Mouse (Mus musculus): Measurements from ENCODE around the gene N4bp2. TPM values are rescaled to one million over a fixed set of nuclear protein-coding genes. Genes with fewer than 3 reads are reported as not detected.
"Not testable (repeated sequence)": the region's sequence is repeated elsewhere in the genome, so short reads cannot be mapped to it uniquely, and the experiment has no call there.

Gene N4bp2
- total and polyA plus RNA-seq, 3 experiments = 32.1 to 182 (median 96.7) TPM

DNA sequence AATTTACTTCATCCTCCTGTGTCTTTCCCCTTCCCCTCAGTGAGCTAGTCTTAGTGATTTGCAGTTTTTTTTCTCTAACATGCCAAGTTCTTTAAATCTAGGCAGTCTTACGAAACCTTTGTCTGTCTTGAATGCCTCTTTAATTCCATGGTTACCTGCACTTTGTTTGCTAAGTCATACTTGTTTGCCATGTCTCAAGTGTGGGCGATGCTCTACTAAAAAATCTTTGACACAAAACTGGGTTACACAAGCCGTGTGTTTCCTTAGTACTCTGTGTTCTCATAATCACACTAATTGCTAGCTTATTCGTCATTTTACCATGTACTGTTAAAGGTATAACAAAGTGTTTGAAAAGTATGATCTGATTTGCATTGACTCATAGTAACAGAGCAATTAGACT lies 7.2 kb downstream of the N4bp2 start:
- Histone ChIP-seq H3K9me3 (replicated peaks) (no peaks in the 10 kb centered on the region), H3K4me3 (ENCODE audit: low read depth, low read length) (no peak overlapping the region), H3K27me3 (ENCODE audit: insufficient read depth, low read length) (no peaks in the 10 kb centered on the region), H3K4me1 (ENCODE audit: insufficient read depth, low read depth, low read length) (peaks cover 42% of the 10 kb centered on the region), H3K36me3 (replicated peaks) (peaks cover 68% of the 10 kb centered on the region)
- DNase-seq (ENCODE audit: low spot score) (no peak), ATAC-seq (ENCODE audit: extremely low read depth, insufficient number of reproducible peaks, low FRiP score, poor library complexity, severe bottlenecking) (no peak)
- TF ChIP-seq TAL1 (conservative IDR thresholded peaks at IDR 0.05; ENCODE audit: low read depth, low read length) = no peak
- no peak for TF ChIP-seq GATA1 (IDR thresholded peaks at IDR 0.05; ENCODE audit: borderline replicate concordance, low read length)
- TF ChIP-seq POLR2AphosphoS5 (IDR thresholded peaks at IDR 0.05; ENCODE audit: insufficient replicate concordance, low read depth, low read length) = no peak
- no peak for TF ChIP-seq CTCF (IDR thresholded peaks at IDR 0.05; ENCODE audit: low read depth, low read length)
- TF ChIP-seq GATA2 (IDR thresholded peaks at IDR 0.05; ENCODE audit: borderline replicate concordance, low read depth, low read length) = no peak

DNA sequence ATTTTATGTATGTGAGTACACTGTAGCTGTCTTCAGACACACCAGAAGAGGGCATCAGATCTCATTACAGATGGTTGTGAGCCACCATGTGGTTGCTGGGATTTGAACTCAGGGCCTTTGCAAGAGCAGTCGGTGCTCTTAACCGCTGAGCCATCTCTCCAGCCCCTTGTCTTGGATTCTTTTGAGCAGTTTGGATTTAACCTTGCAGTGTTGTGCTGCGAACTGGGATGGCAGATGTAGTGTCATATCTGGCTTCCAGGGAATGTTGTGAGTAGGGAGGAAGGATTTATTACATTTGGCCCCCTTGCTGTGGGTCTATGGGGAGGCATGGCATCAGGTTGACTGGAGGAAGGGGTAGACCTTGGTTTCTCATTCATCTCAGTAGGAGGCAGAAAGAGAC lies 10.6 kb downstream of the N4bp2 start:
- H3K9me3 ChIP-seq (replicated peaks); ATAC-seq (ENCODE audit: extremely low read depth, insufficient number of reproducible peaks, low FRiP score, poor library complexity, severe bottlenecking): not testable (repeated sequence)

DNA sequence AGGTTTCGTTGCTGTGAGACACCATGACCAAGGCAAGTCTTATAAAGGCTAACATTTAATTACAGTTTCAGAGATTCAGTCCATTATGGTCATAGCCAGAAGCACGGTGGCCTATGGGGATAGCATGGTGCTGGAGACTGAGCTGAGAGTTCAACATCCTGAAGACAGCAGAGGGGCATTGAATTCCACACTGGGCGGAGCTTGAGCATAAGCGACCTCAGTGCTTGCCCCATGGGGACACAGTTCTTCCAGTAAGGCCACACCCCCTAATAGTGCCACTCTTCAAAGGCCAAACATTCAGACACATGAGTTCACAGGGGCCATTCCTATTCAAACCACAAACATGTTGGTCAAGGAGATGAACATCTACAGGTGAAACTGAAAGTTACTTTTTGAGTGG lies 12.8 kb downstream of the N4bp2 start:
- peaks cover 19% of the 10 kb centered on the region for H3K4me1 ChIP-seq (ENCODE audit: insufficient read depth, low read depth, low read length)
- no peak for ATAC-seq (ENCODE audit: extremely low read depth, insufficient number of reproducible peaks, low FRiP score, poor library complexity, severe bottlenecking)
- DNase-seq (ENCODE audit: low spot score) = no peak
- H3K27me3 ChIP-seq (ENCODE audit: insufficient read depth, low read length) = no peaks in the 10 kb centered on the region
- TF ChIP-seq TAL1 (conservative IDR thresholded peaks at IDR 0.05; ENCODE audit: low read depth, low read length) = no peak
- no peak for TF ChIP-seq CTCF (IDR thresholded peaks at IDR 0.05; ENCODE audit: low read depth, low read length)
- TF ChIP-seq POLR2AphosphoS5 (IDR thresholded peaks at IDR 0.05; ENCODE audit: insufficient replicate concordance, low read depth, low read length) = no peak
- no peak for TF ChIP-seq GATA2 (IDR thresholded peaks at IDR 0.05; ENCODE audit: borderline replicate concordance, low read depth, low read length)
- peaks cover 78% of the 10 kb centered on the region for H3K36me3 ChIP-seq (replicated peaks)
- H3K4me3 ChIP-seq (ENCODE audit: low read depth, low read length) = no peak overlapping the region
- H3K9me3 ChIP-seq (replicated peaks) = no peaks in the 10 kb centered on the region

More for the DNA sequence above, 10.6 kb downstream of the N4bp2 start:
- not testable (repeated sequence) for H3K27me3 ChIP-seq (ENCODE audit: insufficient read depth, low read length); DNase-seq (ENCODE audit: low spot score); H3K4me3 ChIP-seq (ENCODE audit: low read depth, low read length)
- Histone ChIP-seq H3K4me1 (ENCODE audit: insufficient read depth, low read depth, low read length) (peaks cover 32% of the 10 kb centered on the region; the same call in 1 of the 2 replicates), H3K36me3 (replicated peaks) (peaks cover 76% of the 10 kb centered on the region)

DNA sequence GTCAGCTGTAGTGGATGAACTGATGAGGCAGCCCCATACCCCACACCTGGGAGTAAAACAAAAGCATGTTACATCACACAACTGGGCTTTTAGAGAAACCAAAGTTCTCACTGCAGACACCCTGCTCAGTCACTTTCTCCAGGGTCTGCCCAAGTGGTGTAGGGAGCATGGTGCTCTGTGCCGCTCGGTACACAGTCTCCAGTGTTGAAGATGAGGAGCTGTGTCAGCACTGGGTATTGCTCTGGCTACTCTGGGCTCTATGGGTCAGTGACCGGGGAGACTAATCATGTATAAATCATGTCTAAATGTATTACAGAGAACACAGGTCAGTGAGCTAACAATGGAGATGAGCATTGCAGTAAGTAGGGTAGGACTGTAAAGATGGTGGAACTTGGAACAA lies 13.6 kb downstream of the N4bp2 start:
- Histone ChIP-seq H3K36me3 (replicated peaks) (peaks cover 80% of the 10 kb centered on the region), H3K4me3 (ENCODE audit: low read depth, low read length) (no peak overlapping the region), H3K9me3 (replicated peaks) (no peaks in the 10 kb centered on the region), H3K27me3 (ENCODE audit: insufficient read depth, low read length) (no peaks in the 10 kb centered on the region), H3K4me1 (ENCODE audit: insufficient read depth, low read depth, low read length) (peaks cover 16% of the 10 kb centered on the region)
- DNase-seq (ENCODE audit: low spot score) (no peak), ATAC-seq (ENCODE audit: extremely low read depth, insufficient number of reproducible peaks, low FRiP score, poor library complexity, severe bottlenecking) (no peak)
- TF ChIP-seq GATA2 (IDR thresholded peaks at IDR 0.05; ENCODE audit: borderline replicate concordance, low read depth, low read length) (no peak), POLR2AphosphoS5 (IDR thresholded peaks at IDR 0.05; ENCODE audit: insufficient replicate concordance, low read depth, low read length) (no peak), TAL1 (conservative IDR thresholded peaks at IDR 0.05; ENCODE audit: low read depth, low read length) (no peak), CTCF (IDR thresholded peaks at IDR 0.05; ENCODE audit: low read depth, low read length) (no peak), GATA1 (IDR thresholded peaks at IDR 0.05; ENCODE audit: borderline replicate concordance, low read length) (no peak)

DNA sequence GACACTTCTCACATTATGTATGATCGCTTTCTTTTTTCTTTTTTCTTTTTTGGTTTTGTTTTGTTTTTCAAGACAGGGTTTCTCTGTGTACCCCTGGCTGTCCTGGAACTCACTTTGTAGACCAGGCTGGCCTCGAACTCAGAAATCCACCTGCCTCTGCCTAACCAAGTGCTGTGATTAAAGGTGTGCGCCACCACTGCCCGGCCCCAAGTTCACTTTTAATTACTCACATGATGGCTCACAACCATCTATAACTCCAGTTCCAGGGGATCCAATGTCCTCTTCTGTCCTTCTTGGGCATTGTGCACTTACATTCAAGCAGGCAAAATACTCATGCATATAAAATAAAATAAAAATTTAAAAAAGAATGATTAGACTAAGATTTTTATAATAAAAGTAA lies 15.7 kb downstream of the N4bp2 start:
- H3K4me3 ChIP-seq (ENCODE audit: low read depth, low read length); DNase-seq (ENCODE audit: low spot score); ATAC-seq (ENCODE audit: extremely low read depth, insufficient number of reproducible peaks, low FRiP score, poor library complexity, severe bottlenecking); H3K9me3 ChIP-seq (replicated peaks); H3K27me3 ChIP-seq (ENCODE audit: insufficient read depth, low read length): not testable (repeated sequence)
- H3K4me1 ChIP-seq (ENCODE audit: insufficient read depth, low read depth, low read length) = peaks cover 13% of the 10 kb centered on the region
- peaks cover 82% of the 10 kb centered on the region for H3K36me3 ChIP-seq (replicated peaks)

DNA sequence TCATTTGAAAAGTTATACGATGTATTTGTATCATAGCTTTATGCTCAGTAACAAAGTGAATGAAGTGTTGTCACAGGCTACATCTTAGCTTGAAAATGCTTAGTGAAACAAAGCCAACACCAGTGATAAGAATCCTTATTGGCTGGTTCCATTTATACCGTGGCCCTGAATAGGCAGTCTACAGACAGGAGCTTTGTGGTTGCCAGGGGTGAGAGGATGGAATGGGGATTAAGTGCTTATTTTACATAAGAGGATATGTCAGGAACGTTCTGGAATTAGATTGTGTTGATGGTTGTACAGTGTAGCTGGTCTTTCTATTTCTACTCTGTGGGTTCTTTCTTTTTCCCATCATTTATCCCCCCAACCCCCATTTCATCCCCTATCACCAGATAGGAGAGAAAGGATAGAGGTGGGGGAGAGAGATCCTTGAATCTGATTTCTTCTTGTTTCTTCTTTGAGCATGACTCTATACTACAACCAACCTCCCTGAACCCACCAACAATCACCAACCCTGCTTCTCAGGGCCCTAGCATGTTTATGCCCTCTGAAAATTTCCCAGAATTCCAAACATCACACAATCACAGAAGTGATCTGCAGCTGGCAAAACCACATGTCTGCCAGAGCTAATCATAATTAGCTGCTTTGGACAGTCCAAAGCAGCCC lies 16.2 kb downstream of the N4bp2 start:
- H3K4me1 ChIP-seq (ENCODE audit: insufficient read depth, low read depth, low read length) = peaks cover 10% of the 10 kb centered on the region
- peaks cover 80% of the 10 kb centered on the region for H3K36me3 ChIP-seq (replicated peaks)
- DNase-seq (ENCODE audit: low spot score) (no peak), ATAC-seq (ENCODE audit: extremely low read depth, insufficient number of reproducible peaks, low FRiP score, poor library complexity, severe bottlenecking) (no peak)
- TF ChIP-seq TAL1 (conservative IDR thresholded peaks at IDR 0.05; ENCODE audit: low read depth, low read length) (no peak), POLR2AphosphoS5 (IDR thresholded peaks at IDR 0.05; ENCODE audit: insufficient replicate concordance, low read depth, low read length) (no peak), GATA2 (IDR thresholded peaks at IDR 0.05; ENCODE audit: borderline replicate concordance, low read depth, low read length) (no peak), CTCF (IDR thresholded peaks at IDR 0.05; ENCODE audit: low read depth, low read length) (no peak), GATA1 (IDR thresholded peaks at IDR 0.05; ENCODE audit: borderline replicate concordance, low read length) (no peak)
- no peaks in the 10 kb centered on the region for H3K27me3 ChIP-seq (ENCODE audit: insufficient read depth, low read length)
- H3K9me3 ChIP-seq (replicated peaks) = no peaks in the 10 kb centered on the region
- H3K4me3 ChIP-seq (ENCODE audit: low read depth, low read length) = no peak overlapping the region

DNA sequence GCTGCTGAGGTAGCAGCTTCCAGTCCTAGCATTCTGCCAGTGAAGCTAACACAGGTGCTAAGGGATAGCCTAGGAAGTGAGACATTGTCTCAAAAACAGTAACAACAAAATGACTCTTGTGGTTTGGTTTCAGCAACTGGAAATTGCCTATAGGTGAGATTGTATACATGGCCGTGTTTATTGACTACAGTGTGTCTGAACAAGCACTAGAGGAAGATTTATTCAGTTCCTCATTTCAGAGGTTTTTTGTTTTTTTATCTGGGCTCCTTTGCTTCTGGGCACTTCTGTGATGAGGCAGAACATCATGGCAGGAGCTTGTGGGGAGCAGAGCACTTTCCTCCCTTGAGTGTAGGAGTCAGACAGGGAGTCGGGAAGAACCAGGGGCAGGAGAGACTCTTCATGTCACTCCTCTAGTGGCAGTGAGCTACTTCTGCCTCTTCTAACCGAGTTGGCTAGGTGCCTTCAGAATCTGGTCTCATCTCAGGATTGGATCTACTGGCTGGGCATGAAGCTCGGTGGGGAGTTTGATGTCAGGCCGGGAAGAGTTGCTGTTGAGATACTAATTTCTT lies 17.9 kb downstream of the N4bp2 start:
- Histone ChIP-seq H3K4me1 (ENCODE audit: insufficient read depth, low read depth, low read length) (peaks cover 6% of the 10 kb centered on the region), H3K36me3 (replicated peaks) (peaks cover 78% of the 10 kb centered on the region), H3K9me3 (replicated peaks) (no peaks in the 10 kb centered on the region), H3K27me3 (ENCODE audit: insufficient read depth, low read length) (no peaks in the 10 kb centered on the region), H3K4me3 (ENCODE audit: low read depth, low read length) (no peak overlapping the region)
- DNase-seq (ENCODE audit: low spot score) = no peak
- no peak for ATAC-seq (ENCODE audit: extremely low read depth, insufficient number of reproducible peaks, low FRiP score, poor library complexity, severe bottlenecking)
- no peak for TF ChIP-seq GATA2 (IDR thresholded peaks at IDR 0.05; ENCODE audit: borderline replicate concordance, low read depth, low read length)
- TF ChIP-seq POLR2AphosphoS5 (IDR thresholded peaks at IDR 0.05; ENCODE audit: insufficient replicate concordance, low read depth, low read length) = no peak
- TF ChIP-seq CTCF (IDR thresholded peaks at IDR 0.05; ENCODE audit: low read depth, low read length) = no peak
- no peak for TF ChIP-seq GATA1 (IDR thresholded peaks at IDR 0.05; ENCODE audit: borderline replicate concordance, low read length)
- no peak for TF ChIP-seq TAL1 (conservative IDR thresholded peaks at IDR 0.05; ENCODE audit: low read depth, low read length)
